In the genomic region with DNA sequence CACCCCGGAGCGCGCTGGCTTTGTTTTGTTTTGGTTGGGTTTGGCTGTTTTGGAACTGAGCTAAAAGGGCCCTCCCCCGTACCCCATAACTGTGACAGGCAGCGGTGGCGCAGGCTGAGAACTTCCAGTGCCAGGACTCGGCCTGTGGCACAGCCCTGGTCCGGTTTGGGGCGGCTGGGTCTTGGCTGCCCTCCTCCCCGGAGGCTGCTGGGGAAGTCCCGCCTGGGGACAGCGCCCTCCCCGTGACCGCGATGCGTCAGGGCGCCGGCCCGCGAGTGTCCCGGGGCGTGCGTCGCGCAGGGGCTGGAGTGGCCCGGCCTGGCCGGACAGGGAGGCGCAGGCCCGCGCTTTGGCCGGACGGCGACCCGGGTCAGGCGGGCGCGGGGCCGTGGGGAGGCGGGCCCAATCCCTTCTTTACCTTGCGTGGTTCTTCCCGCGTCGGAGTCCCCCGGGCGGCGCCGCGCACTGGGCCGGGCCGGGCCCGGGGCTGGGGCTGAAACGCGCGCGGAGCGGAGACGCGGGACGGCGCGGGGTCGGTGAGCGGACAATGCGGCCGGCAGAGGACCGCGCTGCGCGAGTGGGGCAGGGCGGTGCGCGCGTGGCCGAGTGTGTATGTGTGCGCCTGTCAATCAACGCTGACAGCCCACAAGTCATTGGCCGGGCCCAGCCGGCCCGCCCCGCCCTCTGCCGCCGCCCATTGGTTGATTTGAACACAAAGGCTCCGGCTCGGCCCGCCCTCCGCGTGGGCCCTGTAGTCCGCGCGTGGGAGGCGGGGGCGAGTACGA, we compare ENCODE assay signal across 8 mouse cellular contexts. TPM values are rescaled to one million over a fixed set of nuclear protein-coding genes. Genes with fewer than 3 reads are reported as not detected.
DNase-seq lines count a peak whose midpoint lies in the region; ATAC-seq and TF ChIP-seq lines count a peak whose summit lies in the region.

Gene Sun2, minus strand, starts transcription at position 616 of the 785 bp plus-strand sequence.

- H3K27ac ChIP-seq in forebrain, embryonic 13.5 days = peak within 1 kb of the TSS; percentile 48
- peak within 1 kb of the TSS; percentile 76 for H3K27ac ChIP-seq in neural tube, embryonic 15.5 days (replicated peaks)

- peaks cover 26% of the 10 kb centered on the region for H3K36me3 ChIP-seq in E14TG2a.4 (ENCODE audit: insufficient read depth, low read length)
- H3K36me3 ChIP-seq in forebrain, embryonic 13.5 days (ENCODE audit: poor library complexity, severe bottlenecking) = peaks cover 29% of the 10 kb centered on the region
- H3K36me3 ChIP-seq in neural tube, embryonic 15.5 days = peaks cover 23% of the 10 kb centered on the region

- peak; percentile 96 for ATAC-seq in forebrain, embryonic 13.5 days
- peak; percentile 93 for ATAC-seq in neural tube, embryonic 15.5 days (ENCODE audit: low FRiP score)

- H3K9me3 ChIP-seq in E14TG2a.4 (ENCODE audit: low read length) = no peaks in the 10 kb centered on the region
- H3K9me3 ChIP-seq in forebrain, embryonic 13.5 days (replicated peaks) = no peaks in the 10 kb centered on the region
- H3K9me3 ChIP-seq in neural tube, embryonic 15.5 days (replicated peaks) = no peaks in the 10 kb centered on the region

- peaks cover 58% of the 10 kb centered on the region for H3K4me1 ChIP-seq in E14TG2a.4 (replicated peaks; ENCODE audit: low read depth, low read length)
- H3K4me1 ChIP-seq in forebrain, embryonic 13.5 days = peaks cover 34% of the 10 kb centered on the region
- H3K4me1 ChIP-seq in neural tube, embryonic 15.5 days = peaks cover 31% of the 10 kb centered on the region

- H3K27me3 ChIP-seq in E14TG2a.4 (ENCODE audit: insufficient read depth, low read length) = peaks cover 5% of the 10 kb centered on the region; the same call in 1 of the 2 replicates
- no peaks in the 10 kb centered on the region for H3K27me3 ChIP-seq in forebrain, embryonic 13.5 days
- H3K27me3 ChIP-seq in neural tube, embryonic 15.5 days (replicated peaks) = no peaks in the 10 kb centered on the region

- TF ChIP-seq CTCF in E14TG2a.4 (conservative IDR thresholded peaks at IDR 0.05; ENCODE audit: low read length) = no peak

- H3K4me2 ChIP-seq in forebrain, embryonic 13.5 days = peak within 1 kb of the TSS; percentile 80
- peak within 1 kb of the TSS; percentile 87 for H3K4me2 ChIP-seq in neural tube, embryonic 15.5 days

- under 1% methylated on average over 84 of the region's 93 CpGs for WGBS in forebrain, embryonic 13.5 days
- WGBS in neural tube, embryonic 15.5 days = under 1% methylated on average over 66 of the region's 93 CpGs

- intact Hi-C loops in heart, postnatal 10 days (cut with DNase I) = no loop called here

- DNase-seq in c-Kit-positive CD71-positive TER-119-positive erythroid progenitor cells, embryonic 14.5 days (ENCODE audit: low spot score) = peak; percentile 84
- DNase-seq in heart, postnatal 10 days = peak; percentile 94
- peak; percentile 93 for DNase-seq in layer of hippocampus, adult 11-12 months (ENCODE audit: low spot score)
- DNase-seq in lung, adult 18-20 months = peak; percentile 91 to 94
- peak; percentile 93 for DNase-seq in testis, postnatal 14 days (ENCODE audit: low spot score)

- peak within 1 kb of the TSS; percentile 93 for H3K4me3 ChIP-seq in E14TG2a.4 (replicated peaks; ENCODE audit: low read length)
- peak within 1 kb of the TSS; percentile 92 for H3K4me3 ChIP-seq in forebrain, embryonic 13.5 days
- H3K4me3 ChIP-seq in neural tube, embryonic 15.5 days (replicated peaks) = peak within 1 kb of the TSS; percentile 96

- H3K9ac ChIP-seq in forebrain, embryonic 13.5 days = peak within 1 kb of the TSS; percentile 91
- H3K9ac ChIP-seq in neural tube, embryonic 15.5 days (replicated peaks) = peak within 1 kb of the TSS; percentile 89

RNA-seq across cellular contexts. Expression of gene Sun2, which starts in this region (rescaled TPM):
- 8.1 and 8.4 TPM in 2 replicates for polyA plus RNA-seq in forebrain, embryonic 13.5 days (2015; fragmentation: Nextera tagmentation; extraction: Ambion mirVana)
- 10 to 100 TPM; 69.7 to 71.8 TPM for total RNA-seq in heart, postnatal 10 days (2021)
- 5.5 and 6.2 TPM in 2 replicates for polyA plus RNA-seq in neural tube, embryonic 15.5 days (2015; fragmentation: Nextera tagmentation; extraction: Ambion mirVana)

Comparison
In these comparisons a context has a peak if more than half of its experiments do, and no peak if none do; other contexts are left out.
1. Peak in every context shown above with its lines: DNase-seq, ATAC-seq, H3K4me3 ChIP-seq and H3K27ac ChIP-seq.